16 mouse cellular contexts compared by ENCODE assay signal in genomic region chr12:72284576-72284975, GRCm38 (mm10).
"Had no signal": no experiment of that assay in that cellular context is flagged by ENCODE, and none has a peak within 500 bp of the region (broad histone marks: within the 10 kb centered on the region; RNA-seq: fewer than 3 reads in every experiment).

No protein-coding gene starts in this region.

- H3K36me3 ChIP-seq: heart, embryonic 13.5 days; heart, embryonic 15.5 days; hindbrain, embryonic 13.5 days; hindbrain, embryonic 15.5 days; kidney, embryonic 15.5 days; limb, embryonic 13.5 days; limb, embryonic 15.5 days; liver, embryonic 12.5 days had no signal

- H3K27ac ChIP-seq: heart, embryonic 13.5 days; heart, embryonic 15.5 days; hindbrain, embryonic 13.5 days; kidney, embryonic 15.5 days; kidney, postnatal 0 days; limb, embryonic 13.5 days; limb, embryonic 15.5 days; liver, embryonic 12.5 days; liver, embryonic 14.5 days had no signal

- H3K4me3 ChIP-seq: heart, embryonic 13.5 days; heart, embryonic 15.5 days; hindbrain, embryonic 13.5 days; hindbrain, embryonic 15.5 days; kidney, embryonic 15.5 days; limb, embryonic 13.5 days; limb, embryonic 15.5 days; liver, embryonic 12.5 days had no signal

- H3K9me3 ChIP-seq: heart, embryonic 13.5 days; heart, embryonic 15.5 days; hindbrain, embryonic 13.5 days; hindbrain, embryonic 15.5 days; kidney, embryonic 15.5 days; limb, embryonic 13.5 days; limb, embryonic 15.5 days; liver, embryonic 12.5 days had no signal

- DNase-seq: heart, postnatal 36 days; kidney, adult 11 months; kidney, adult 2 months; kidney, adult 9 months; kidney, postnatal 14 days; kidney, postnatal 36 days had no signal

- H3K4me1 ChIP-seq: heart, embryonic 13.5 days; heart, embryonic 15.5 days; kidney, embryonic 15.5 days; limb, embryonic 13.5 days; limb, embryonic 15.5 days; liver, embryonic 12.5 days had no signal

- H3K27me3 ChIP-seq: heart, embryonic 13.5 days; heart, embryonic 15.5 days; hindbrain, embryonic 13.5 days; hindbrain, embryonic 15.5 days; kidney, embryonic 15.5 days; limb, embryonic 13.5 days; limb, embryonic 15.5 days; liver, embryonic 12.5 days had no signal
